In genomic region chr12:104797905-104798304, GRCm38 (mm10) we compare ENCODE assay signal across 19 mouse cellular contexts.
"Had no signal": no experiment of that assay in that cellular context is flagged by ENCODE, and none has a peak within 500 bp of the region (broad histone marks: within the 10 kb centered on the region; RNA-seq: fewer than 3 reads in every experiment).

No protein-coding gene starts in this region.

- H3K9ac ChIP-seq: lung, embryonic 14.5 days; midbrain, embryonic 12.5 days; neural tube, embryonic 13.5 days; neural tube, embryonic 15.5 days had no signal

- DNase-seq: lung, adult 18-20 months; lung, embryonic 14.5 days; lung, postnatal 10 days; lung, postnatal 4 days; midbrain, embryonic 14.5 days; retina, postnatal 1 day; right cerebral cortex, adult 18-20 months; right cerebral cortex, postnatal 25 days; right cerebral cortex, postnatal 4 days; spleen, adult 18-20 months; thymus, adult 2 months; thymus, postnatal 25 days; thymus, postnatal 4 days had no signal

- ATAC-seq: midbrain, embryonic 16.5 days had no signal

- H3K4me2 ChIP-seq: lung, embryonic 14.5 days; midbrain, embryonic 12.5 days; neural tube, embryonic 13.5 days; neural tube, embryonic 15.5 days had no signal

- H3K27me3 ChIP-seq: midbrain, embryonic 12.5 days; neural tube, embryonic 13.5 days; neural tube, embryonic 15.5 days had no signal

- H3K27ac ChIP-seq: midbrain, embryonic 10.5 days; midbrain, embryonic 12.5 days; neural tube, embryonic 13.5 days; neural tube, embryonic 15.5 days had no signal

- H3K9me3 ChIP-seq: midbrain, embryonic 12.5 days had no signal

- H3K4me3 ChIP-seq: midbrain, embryonic 10.5 days; midbrain, embryonic 12.5 days; myocyte; neural tube, embryonic 13.5 days; neural tube, embryonic 15.5 days had no signal
